Mouse (Mus musculus): ENCODE data around the gene Mcts2. TPM values are rescaled to one million over a fixed set of nuclear protein-coding genes. Genes with fewer than 3 reads are reported as not detected.
"Not testable (repeated sequence)": the region's sequence is repeated elsewhere in the genome, so short reads cannot be mapped to it uniquely, and the experiment has no call there.

The Mcts2 gene
- total RNA-seq (2022), result 10 to 100 TPM; 10.2 to 12.8 (median 11.9) TPM

- peak; percentile 88 to 93 for DNase-seq (ENCODE audit: low spot score in 2 of 2)
These were observed at the start of gene Mcts2 for GRCm38 (mm10) chr2:152686806-152687267. Gene Mcts2 (plus strand): TSS chr2:152687035.

GRCm38 (mm10) chr2:152637381-152637780, 49.5 kb upstream of the Mcts2 start:
- no peak for DNase-seq (ENCODE audit: low spot score in 2 of 2)

- no peak for DNase-seq (ENCODE audit: low spot score in 2 of 2)
These were observed 48.0 kb upstream of the Mcts2 start for GRCm38 (mm10) chr2:152638865-152639264.

- DNase-seq (ENCODE audit: low spot score in 2 of 2), result peak in 1 of 2 experiments; percentile 29
These were observed 47.3 kb upstream of the Mcts2 start for GRCm38 (mm10) chr2:152639406-152640113.

- peak; percentile 41 to 59 for DNase-seq (ENCODE audit: low spot score in 2 of 2)
These were observed 33.8 kb upstream of the Mcts2 start for GRCm38 (mm10) chr2:152652901-152653620.

GRCm38 (mm10) chr2:152653874-152654715, 32.7 kb upstream of the Mcts2 start:
- DNase-seq (ENCODE audit: low spot score in 2 of 2), result peak; percentile 37 to 61

- DNase-seq (ENCODE audit: low spot score in 2 of 2), result no peak
These were observed 29.4 kb upstream of the Mcts2 start for GRCm38 (mm10) chr2:152657398-152657797.

GRCm38 (mm10) chr2:152661163-152661562, 25.7 kb upstream of the Mcts2 start:
- DNase-seq (ENCODE audit: low spot score in 2 of 2), result no peak

GRCm38 (mm10) chr2:152666191-152666590, 20.6 kb upstream of the Mcts2 start:
- not testable (repeated sequence) for DNase-seq (ENCODE audit: low spot score in 2 of 2)

GRCm38 (mm10) chr2:152669256-152669638, 17.6 kb upstream of the Mcts2 start, which contains the start of gene H13:
Gene H13 (plus strand): TSS chr2:152669461.
- peak; percentile 78 to 84 for DNase-seq (ENCODE audit: low spot score in 2 of 2)

- DNase-seq (ENCODE audit: low spot score in 2 of 2), result peak in 1 of 2 experiments; percentile 34
These were observed 17.0 kb upstream of the Mcts2 start for GRCm38 (mm10) chr2:152669639-152670484.

GRCm38 (mm10) chr2:152670983-152671641, 15.7 kb upstream of the Mcts2 start:
- no peak for DNase-seq (ENCODE audit: low spot score in 2 of 2)

GRCm38 (mm10) chr2:152671642-152671999, 15.2 kb upstream of the Mcts2 start:
- no peak for DNase-seq (ENCODE audit: low spot score in 2 of 2)

GRCm38 (mm10) chr2:152672166-152672565, 14.7 kb upstream of the Mcts2 start:
- peak; percentile 38 to 40 for DNase-seq (ENCODE audit: low spot score in 2 of 2)

- DNase-seq (ENCODE audit: low spot score in 2 of 2), result no peak
These were observed 12.7 kb upstream of the Mcts2 start for GRCm38 (mm10) chr2:152674148-152674547.

GRCm38 (mm10) chr2:152675252-152675791, 11.5 kb upstream of the Mcts2 start:
- DNase-seq (ENCODE audit: low spot score in 2 of 2), result no peak

GRCm38 (mm10) chr2:152678302-152678701, 8.5 kb upstream of the Mcts2 start:
- no peak for DNase-seq (ENCODE audit: low spot score in 2 of 2)

GRCm38 (mm10) chr2:152678925-152679324, 7.9 kb upstream of the Mcts2 start:
- DNase-seq (ENCODE audit: low spot score in 2 of 2), result no peak

- DNase-seq (ENCODE audit: low spot score in 2 of 2), result no peak
These were observed 7.0 kb upstream of the Mcts2 start for GRCm38 (mm10) chr2:152679701-152680355.
